In genomic region chrX:103250961-103251360, GRCm38 (mm10) we compare ENCODE assay signal across 26 mouse cellular contexts.
A peak's percentile ranks its signal among the peaks of the same experiment; 100 is the strongest.
DNase-seq lines count a peak whose midpoint lies in the region; ATAC-seq and TF ChIP-seq lines count a peak whose summit lies in the region.
"Had no signal": no experiment of that assay in that cellular context is flagged by ENCODE, and none has a peak within 500 bp of the region (broad histone marks: within the 10 kb centered on the region; RNA-seq: fewer than 3 reads in every experiment).

No protein-coding gene starts in this region.

- H3K27ac ChIP-seq in hindbrain, embryonic 11.5 days (ENCODE audit: low read depth, low read length), result no peak overlapping the region
- no peak overlapping the region for H3K27ac ChIP-seq in hindbrain, embryonic 10.5 days
- H3K27ac ChIP-seq in ES-Bruce4 (ENCODE audit: insufficient read depth, low read length), result peak overlapping the region; percentile 98
- 0 out of 2 replicates have a peak overlapping the region, but pooled peaks have one; percentile 36 for H3K27ac ChIP-seq in limb, embryonic 10.5 days
- H3K27ac ChIP-seq: embryonic facial prominence, embryonic 12.5 days; forebrain, embryonic 15.5 days; gastrocnemius, adult 2 months; heart, adult 2 months; liver, embryonic 12.5 days; stomach, postnatal 0 days had no signal

- H3K9ac ChIP-seq in hindbrain, embryonic 11.5 days (ENCODE audit: low read depth, low read length), result no peak overlapping the region
- H3K9ac ChIP-seq in ES-Bruce4 (ENCODE audit: low read depth, poor library complexity, severe bottlenecking), result peak overlapping the region; percentile 78
- H3K9ac ChIP-seq: embryonic facial prominence, embryonic 12.5 days; forebrain, embryonic 15.5 days; heart, embryonic 12.5 days; liver, embryonic 12.5 days; liver, postnatal 0 days had no signal

- no peaks in the 10 kb centered on the region for H3K9me3 ChIP-seq in hindbrain, embryonic 11.5 days (ENCODE audit: control insufficient read depth, low read length)
- H3K9me3 ChIP-seq in hindbrain, embryonic 10.5 days, result no peaks in the 10 kb centered on the region
- no peaks in the 10 kb centered on the region; the same call in 1 of the 2 replicates for H3K9me3 ChIP-seq in ES-Bruce4 (replicated peaks; ENCODE audit: control insufficient read depth, insufficient read depth, low read length, poor library complexity, severe bottlenecking)
- no peaks in the 10 kb centered on the region for H3K9me3 ChIP-seq in limb, embryonic 10.5 days (replicated peaks)
- H3K9me3 ChIP-seq: embryonic facial prominence, embryonic 12.5 days; forebrain, embryonic 15.5 days; heart, embryonic 12.5 days; liver, embryonic 12.5 days had no signal

- whole genome bisulfite sequencing in hindbrain, embryonic 11.5 days, result 86% methylated on average over 2 of the region's 2 CpGs
- 77% methylated on average over 2 of the region's 2 CpGs for WGBS in hindbrain, embryonic 10.5 days
- WGBS in limb, embryonic 10.5 days, result 73% methylated on average over 2 of the region's 2 CpGs

- no peak for ATAC-seq in hindbrain, embryonic 11.5 days (ENCODE audit: low FRiP score)
- ATAC-seq: CD4-positive, CD25-positive, alpha-beta regulatory T cell, adult 4 months; forebrain, embryonic 15.5 days; inflammation-experienced regulatory T-cells, adult 6 months; liver, embryonic 12.5 days; liver, postnatal 0 days had no signal

- DNase-seq in hindbrain, embryonic 11.5 days (ENCODE audit: low spot score), result peak; percentile 4
- DNase-seq in hindbrain, embryonic 10.5 days (ENCODE audit: low spot score), result no peak
- DNase-seq in R1 (ENCODE audit: low read depth, low spot score), result peak; percentile 64
- no peak for DNase-seq in limb, embryonic 10.5 days (ENCODE audit: low spot score)
- no peak for DNase-seq in thymus, postnatal 36 days
- DNase-seq in spleen, postnatal 36 days (ENCODE audit: low spot score in 2 of 2), result no peak
- no peak for DNase-seq in spleen, postnatal 14 days (ENCODE audit: low spot score in 2 of 2)
- DNase-seq: adrenal gland, postnatal 10 days; cerebellum, adult 11-12 months; cerebellum, adult 9-11 months; gastrocnemius, adult 2 months; heart, adult 2 months; heart, postnatal 4 days; kidney, adult 2 months; liver, postnatal 0 days; lung, postnatal 36 days; right cerebral cortex, postnatal 14 days had no signal

- no peak overlapping the region for H3K4me3 ChIP-seq in hindbrain, embryonic 11.5 days (ENCODE audit: low read depth, low read length)
- no peak overlapping the region for H3K4me3 ChIP-seq in hindbrain, embryonic 10.5 days
- no peak overlapping the region for H3K4me3 ChIP-seq in ES-Bruce4 (ENCODE audit: low read depth, low read length)
- no peak overlapping the region for H3K4me3 ChIP-seq in limb, embryonic 10.5 days
- H3K4me3 ChIP-seq: embryonic facial prominence, embryonic 12.5 days; forebrain, embryonic 15.5 days; gastrocnemius, adult 2 months; heart, adult 2 months; heart, embryonic 12.5 days; liver, embryonic 12.5 days had no signal

- H3K36me3 ChIP-seq in hindbrain, embryonic 11.5 days (ENCODE audit: control insufficient read depth, insufficient read depth, low read length), result no peaks in the 10 kb centered on the region
- H3K36me3 ChIP-seq in hindbrain, embryonic 10.5 days, result no peaks in the 10 kb centered on the region
- no peaks in the 10 kb centered on the region for H3K36me3 ChIP-seq in ES-Bruce4 (ENCODE audit: control insufficient read depth, insufficient read depth, low read length, poor library complexity, severe bottlenecking)
- H3K36me3 ChIP-seq in limb, embryonic 10.5 days, result no peaks in the 10 kb centered on the region
- H3K36me3 ChIP-seq: embryonic facial prominence, embryonic 12.5 days; forebrain, embryonic 15.5 days; heart, embryonic 12.5 days; liver, embryonic 12.5 days had no signal

- no peak overlapping the region for H3K4me2 ChIP-seq in hindbrain, embryonic 11.5 days (replicated peaks; ENCODE audit: low read depth, low read length)
- H3K4me2 ChIP-seq: embryonic facial prominence, embryonic 12.5 days; forebrain, embryonic 15.5 days; heart, embryonic 12.5 days; liver, embryonic 12.5 days; midbrain, embryonic 11.5 days had no signal

- TF ChIP-seq POLR2A in ES-Bruce4 (IDR thresholded peaks at IDR 0.05; ENCODE audit: insufficient read depth, low read length), result no peak

- no peak for TF ChIP-seq EP300 in ES-Bruce4 (IDR thresholded peaks at IDR 0.05; ENCODE audit: insufficient read depth, low read depth, low read length)

- no peaks in the 10 kb centered on the region; the same call in 1 of the 2 replicates for H3K27me3 ChIP-seq in hindbrain, embryonic 11.5 days (ENCODE audit: control insufficient read depth, insufficient read depth, low read length)
- peaks cover 26% of the 10 kb centered on the region for H3K27me3 ChIP-seq in hindbrain, embryonic 10.5 days (ENCODE audit: insufficient read depth, poor library complexity, severe bottlenecking)
- no peaks in the 10 kb centered on the region for H3K27me3 ChIP-seq in ES-Bruce4 (ENCODE audit: control insufficient read depth, insufficient read depth, low read length, poor library complexity, severe bottlenecking)
- peaks cover 22% of the 10 kb centered on the region; the same call in 1 of the 2 replicates for H3K27me3 ChIP-seq in limb, embryonic 10.5 days (ENCODE audit: low read depth, poor library complexity, severe bottlenecking)
- H3K27me3 ChIP-seq: embryonic facial prominence, embryonic 12.5 days; forebrain, embryonic 15.5 days; heart, embryonic 12.5 days; liver, embryonic 12.5 days had no signal

- no peak for TF ChIP-seq CTCF in ES-Bruce4 (IDR thresholded peaks at IDR 0.05; ENCODE audit: low read depth, low read length)

- no peaks in the 10 kb centered on the region for H3K4me1 ChIP-seq in hindbrain, embryonic 11.5 days (replicated peaks; ENCODE audit: control insufficient read depth, insufficient read depth, low read length)
- no peaks in the 10 kb centered on the region for H3K4me1 ChIP-seq in hindbrain, embryonic 10.5 days (replicated peaks)
- no peaks in the 10 kb centered on the region for H3K4me1 ChIP-seq in ES-Bruce4 (ENCODE audit: control insufficient read depth, insufficient read depth, low read length)
- no peaks in the 10 kb centered on the region for H3K4me1 ChIP-seq in limb, embryonic 10.5 days
- H3K4me1 ChIP-seq: embryonic facial prominence, embryonic 12.5 days; forebrain, embryonic 15.5 days; heart, embryonic 12.5 days; liver, embryonic 12.5 days had no signal

Comparison
In these comparisons a context has a peak if more than half of its experiments do, and no peak if none do; other contexts are left out.
1. DNase-seq: peak in hindbrain, embryonic 11.5 days (single experiment) and R1 (single experiment); none in hindbrain, embryonic 10.5 days (single experiment), limb, embryonic 10.5 days (single experiment), thymus, postnatal 36 days (0 of 2), spleen, postnatal 36 days (0 of 2) and spleen, postnatal 14 days (0 of 2).
2. H3K27ac ChIP-seq: peak in ES-Bruce4 (single experiment) and limb, embryonic 10.5 days (single experiment); none in hindbrain, embryonic 11.5 days (single experiment) and hindbrain, embryonic 10.5 days (single experiment).